Mouse (Mus musculus) lung, embryonic 16.5 days (tissue): ENCODE measurements around the gene Asxl1. TPM values are rescaled to one million over a fixed set of nuclear protein-coding genes. Genes with fewer than 3 reads are reported as not detected.

Experiments used
- ATAC-seq: fragments of 200-750 bp; cut with Nextera tagmentation; 2 replicates; pipeline ENCODE4 v1.8.0; 2017; ENCODE audit warnings: low read depth, mild to moderate bottlenecking, moderate library complexity
- H3K27ac ChIP-seq: fragments of 300-500 bp; sonication (generic); 2 replicates; pipeline ENCODE4 v1.5.1; 2014; ENCODE audit warnings: mild to moderate bottlenecking, control low read depth, low read length
- H3K27me3 ChIP-seq: fragments of 300-500 bp; sonication (generic); 2 replicates; pipeline ENCODE4 v1.6.1; 2014; ENCODE audit warnings: low read depth, low read length, mixed read lengths; ENCODE audit not compliant: control insufficient read depth, insufficient read depth
- H3K36me3 ChIP-seq: fragments of 300-500 bp; sonication (generic); 2 replicates; pipeline ENCODE4 v1.6.1; 2014; ENCODE audit warnings: low read length; ENCODE audit not compliant: control insufficient read depth, insufficient read depth
- H3K4me1 ChIP-seq: fragments of 300-500 bp; sonication (generic); replicated peaks from 2 replicates; pipeline ENCODE4 v1.6.1; 2014; ENCODE audit warnings: low read length, mixed read lengths; ENCODE audit not compliant: control insufficient read depth, insufficient read depth
- H3K4me2 ChIP-seq: fragments of 300-500 bp; sonication (generic); 2 replicates; pipeline ENCODE4 v1.6.1; 2014; ENCODE audit warnings: low read depth, low read length, control low read depth
- H3K4me3 ChIP-seq: fragments of 300-500 bp; sonication (generic); 2 replicates; pipeline ENCODE4 v1.5.1; 2014; ENCODE audit warnings: mild to moderate bottlenecking, low read length, control low read depth
- H3K9ac ChIP-seq: fragments of 300-500 bp; sonication (generic); 2 replicates; pipeline ENCODE4 v1.6.1; 2014; ENCODE audit warnings: low read length, control low read depth
- H3K9me3 ChIP-seq: fragments of 300-500 bp; sonication (generic); 2 replicates; pipeline ENCODE4 v1.6.1; 2016; ENCODE audit warnings: low read length; ENCODE audit not compliant: control insufficient read depth
- WGBS: fragments of 180-500 bp; shearing (Covaris S2); extraction: QIAGEN DNeasy Blood & Tissue Kit; methylation state at CpG from one replicate; pipeline ENCODE4 v1.1.7; 2014; 5-methylcytosine and 5-hydroxymethylcytosine counted together
- polyA plus RNA-seq: library from polyadenylated mRNA; unstranded; fragments of >200 nt; fragmentation: Nextera tagmentation; extraction: Ambion mirVana; gene quantifications from 2 replicates; pipeline ENCODE4 v1.2.1, GENCODE M21; 2015

Gene Asxl1
- polyA plus RNA-seq, 1 experiment from 2014 or later, result 9.6 TPM

GRCm38 (mm10) chr2:153426931-153427330 is 81.3 kb downstream of the Asxl1 start:
- Histone ChIP-seq H3K4me1 (peaks cover 47% of the 10 kb centered on the region), H3K9ac (no peak overlapping the region), H3K27me3 (no peaks in the 10 kb centered on the region), H3K36me3 (no peaks in the 10 kb centered on the region), H3K9me3 (no peaks in the 10 kb centered on the region), H3K4me3 (no peak overlapping the region), H3K4me2 (no peak overlapping the region), H3K27ac (peak overlapping the region; percentile 50)
- peak; percentile 27; the same call in 1 of the 2 replicates for ATAC-seq
- 9% methylated on average over 2 of the region's 2 CpGs for WGBS

GRCm38 (mm10) chr2:153428485-153428884 is 82.9 kb downstream of the Asxl1 start:
- 30% methylated on average over 2 of the region's 2 CpGs for WGBS
- no peak for ATAC-seq

DNA sequence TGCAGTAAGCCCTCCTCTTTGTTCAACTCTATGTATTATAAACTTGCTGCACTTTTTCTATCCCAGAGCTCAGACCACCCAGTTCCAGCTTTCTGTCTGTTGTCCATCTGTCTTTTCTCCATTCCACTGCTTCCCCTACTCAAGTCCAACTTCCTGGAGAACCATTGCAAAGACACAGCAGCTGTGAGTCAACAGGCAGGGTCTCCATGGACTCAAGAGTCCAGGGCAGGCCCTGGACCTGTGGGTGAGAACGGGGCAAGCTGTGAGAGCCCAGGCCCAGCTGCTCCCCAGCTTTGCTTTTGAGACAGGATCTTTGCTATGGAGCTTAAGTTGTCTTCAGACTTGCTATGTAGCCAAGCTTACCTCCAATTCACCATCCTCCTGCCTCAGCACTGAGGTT is 84.9 kb downstream of the Asxl1 start:
- 92% methylated on average over 1 of the region's 1 CpGs for WGBS
- H3K4me1 ChIP-seq, result peaks cover 61% of the 10 kb centered on the region
- 0 out of 2 replicates have a peak, but pooled peaks have one; percentile 6 for ATAC-seq

More at GRCm38 (mm10) chr2:153428485-153428884, 82.9 kb downstream of the Asxl1 start:
- Histone ChIP-seq H3K9ac (no peak overlapping the region), H3K9me3 (no peaks in the 10 kb centered on the region), H3K4me2 (no peak overlapping the region), H3K4me1 (peaks cover 52% of the 10 kb centered on the region), H3K27me3 (no peaks in the 10 kb centered on the region), H3K4me3 (no peak overlapping the region), H3K36me3 (no peaks in the 10 kb centered on the region), H3K27ac (peak overlapping the region; percentile 32)

DNA sequence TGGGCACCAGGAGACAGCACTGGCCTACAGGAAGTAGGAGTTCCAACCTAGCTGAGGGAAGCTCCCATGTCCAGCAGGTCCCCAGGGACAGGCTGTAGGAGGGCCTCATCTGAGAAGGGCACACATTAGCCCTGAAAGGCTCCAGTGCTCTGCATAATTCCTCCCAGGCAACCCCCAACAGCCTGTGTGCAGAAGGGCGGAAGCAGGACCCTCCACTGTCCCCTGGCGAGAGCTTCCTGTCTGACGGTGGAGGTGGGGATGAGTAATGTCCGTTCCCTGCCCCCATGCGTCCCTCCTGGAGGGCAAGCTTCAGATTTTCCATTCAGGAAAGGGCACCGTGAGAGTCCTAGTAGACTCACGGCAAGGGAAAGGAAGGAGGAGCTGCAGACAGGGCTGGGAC is 86.9 kb downstream of the Asxl1 start:
- peak; percentile 11 for ATAC-seq
- H3K27ac ChIP-seq, result peak overlapping the region; percentile 87
- H3K4me1 ChIP-seq, result peaks cover 66% of the 10 kb centered on the region
- no peaks in the 10 kb centered on the region for H3K36me3 ChIP-seq
- H3K27me3 ChIP-seq, result no peaks in the 10 kb centered on the region
- no peak overlapping the region for H3K4me3 ChIP-seq
- H3K4me2 ChIP-seq, result no peak overlapping the region
- 33% methylated on average over 7 of the region's 7 CpGs for WGBS
- no peak overlapping the region for H3K9ac ChIP-seq
- no peaks in the 10 kb centered on the region for H3K9me3 ChIP-seq

More for the DNA sequence above, 84.9 kb downstream of the Asxl1 start:
- Histone ChIP-seq H3K9ac (no peak overlapping the region), H3K36me3 (no peaks in the 10 kb centered on the region), H3K4me2 (no peak overlapping the region), H3K27me3 (no peaks in the 10 kb centered on the region), H3K4me3 (no peak overlapping the region), H3K27ac (peak overlapping the region; percentile 87; the same call in 1 of the 2 replicates), H3K9me3 (no peaks in the 10 kb centered on the region)

DNA sequence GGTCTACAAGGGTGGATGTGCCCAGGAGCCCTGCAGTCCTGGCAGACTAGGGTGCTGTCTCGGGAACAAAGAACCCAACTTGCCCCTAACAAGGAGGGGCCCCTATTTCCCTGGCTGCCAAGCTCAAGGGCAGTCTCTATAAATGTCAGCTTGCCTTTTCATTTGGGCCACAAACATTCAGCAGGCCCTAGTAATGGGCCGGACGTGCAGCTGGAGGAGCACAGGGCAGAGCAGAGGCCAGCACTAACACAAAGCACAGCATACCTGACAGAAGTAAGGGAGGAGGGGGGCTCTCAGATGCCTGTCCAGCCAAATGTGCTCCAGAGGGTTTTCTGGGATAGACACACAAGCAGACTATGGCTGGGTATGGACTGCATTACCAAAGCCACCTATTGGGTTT is 88.2 kb downstream of the Asxl1 start:
- no peak for ATAC-seq
- peaks cover 72% of the 10 kb centered on the region for H3K4me1 ChIP-seq
- no peaks in the 10 kb centered on the region for H3K9me3 ChIP-seq
- H3K9ac ChIP-seq, result 0 out of 2 replicates have a peak overlapping the region, but pooled peaks have one; percentile 5
- H3K4me2 ChIP-seq, result no peak overlapping the region
- no peaks in the 10 kb centered on the region for H3K36me3 ChIP-seq
- 58% methylated on average over 3 of the region's 3 CpGs for WGBS
- H3K4me3 ChIP-seq, result no peak overlapping the region
- H3K27me3 ChIP-seq, result no peaks in the 10 kb centered on the region
- peak overlapping the region; percentile 87 for H3K27ac ChIP-seq

DNA sequence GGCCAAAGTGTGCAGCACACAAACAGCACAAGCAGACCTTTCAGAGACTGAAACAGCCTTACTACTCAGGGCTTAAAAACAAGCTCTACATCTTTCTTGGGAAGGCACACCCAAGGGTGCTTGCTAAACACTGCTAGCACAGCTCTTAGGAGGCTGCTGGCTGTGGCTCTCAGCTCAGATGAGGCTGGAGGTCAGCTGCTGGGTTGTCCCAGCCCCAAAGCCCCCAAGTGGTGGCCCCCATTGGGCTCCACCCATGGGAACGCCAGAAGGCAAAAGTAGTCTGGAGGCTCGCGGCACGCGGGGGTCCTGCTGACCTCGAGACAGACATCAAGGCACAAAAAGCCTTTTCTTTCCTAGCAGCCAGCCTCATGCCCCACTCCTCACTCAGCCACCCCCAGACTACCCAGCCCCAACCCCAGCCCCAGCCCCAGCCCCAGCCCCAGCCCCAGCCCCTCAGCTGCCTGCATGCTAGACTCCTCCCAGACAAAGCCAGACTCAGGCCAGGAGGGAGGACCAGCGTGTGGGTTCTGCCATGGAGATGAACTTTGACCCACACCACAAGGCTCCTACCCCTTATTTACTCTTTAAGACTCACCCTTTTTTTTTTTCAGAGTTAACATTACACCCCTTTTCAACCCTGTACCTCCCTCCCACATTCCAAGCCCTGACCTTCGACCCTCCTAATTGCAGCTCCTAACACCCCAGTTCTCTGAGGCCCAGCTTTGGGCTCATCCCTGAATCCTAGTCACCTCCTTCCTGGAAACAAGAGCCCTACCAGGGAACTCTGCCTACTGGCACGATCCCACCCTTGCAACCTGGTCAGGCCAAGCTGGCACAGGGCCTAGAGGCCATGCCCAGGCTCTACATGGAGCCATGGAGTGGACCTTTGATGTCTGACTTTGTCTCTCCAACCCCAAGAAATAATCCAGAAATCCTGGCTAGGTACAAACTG is 89.5 kb downstream of the Asxl1 start:
- peaks cover 71% of the 10 kb centered on the region for H3K4me1 ChIP-seq
- H3K4me3 ChIP-seq, result no peak overlapping the region
- no peak for ATAC-seq
- 31% methylated on average over 9 of the region's 9 CpGs for WGBS
- H3K9ac ChIP-seq, result peak overlapping the region; percentile 16; the same call in 1 of the 2 replicates
- no peaks in the 10 kb centered on the region for H3K36me3 ChIP-seq
- no peaks in the 10 kb centered on the region for H3K27me3 ChIP-seq
- peak overlapping the region; percentile 96 for H3K27ac ChIP-seq
- no peak overlapping the region for H3K4me2 ChIP-seq
- H3K9me3 ChIP-seq, result no peaks in the 10 kb centered on the region

DNA sequence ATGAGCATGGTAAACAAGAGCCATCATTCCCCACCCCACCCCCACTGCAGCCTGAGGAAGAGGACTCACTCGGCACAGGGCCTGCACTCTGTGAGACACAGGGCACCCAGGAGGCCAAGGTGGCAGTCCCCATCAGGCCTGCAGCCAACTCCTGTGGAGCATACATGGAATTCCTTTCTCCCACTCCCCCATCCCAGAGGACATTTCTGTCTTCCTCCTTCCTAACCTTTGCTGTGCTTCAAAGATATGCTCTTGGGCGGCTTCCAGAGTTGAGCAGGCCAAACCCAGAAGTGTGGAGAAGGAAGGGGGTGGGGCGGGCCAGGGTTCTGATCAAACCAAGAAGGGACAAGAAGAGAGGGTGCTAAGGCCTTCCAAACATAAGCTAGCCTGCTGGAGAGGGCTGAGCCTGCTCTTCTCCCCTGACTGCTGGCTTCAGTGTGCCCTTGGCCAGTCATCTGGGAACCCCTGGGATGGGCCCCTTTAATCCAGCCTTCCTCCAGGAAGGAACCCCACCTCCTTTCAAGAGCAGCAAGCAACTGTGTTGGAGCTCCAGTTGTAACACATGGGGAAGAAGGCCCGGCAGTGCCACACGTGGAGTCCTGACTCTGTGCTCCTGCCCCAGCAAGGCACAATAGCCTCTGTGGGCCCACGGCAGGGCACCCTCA is 91.1 kb downstream of the Asxl1 start:
- WGBS, result 7% methylated on average over 6 of the region's 6 CpGs
- H3K4me3 ChIP-seq, result no peak overlapping the region
- H3K9me3 ChIP-seq, result no peaks in the 10 kb centered on the region
- H3K4me1 ChIP-seq, result peaks cover 85% of the 10 kb centered on the region
- no peaks in the 10 kb centered on the region for H3K36me3 ChIP-seq
- ATAC-seq, result peak; percentile 75
- peak overlapping the region; percentile 49 for H3K9ac ChIP-seq
- H3K4me2 ChIP-seq, result peak overlapping the region; percentile 39
- H3K27me3 ChIP-seq, result no peaks in the 10 kb centered on the region
- H3K27ac ChIP-seq, result peak overlapping the region; percentile 96

GRCm38 (mm10) chr2:153437306-153437659 is 91.7 kb downstream of the Asxl1 start:
- Histone ChIP-seq H3K27ac (peak overlapping the region; percentile 96), H3K9me3 (no peaks in the 10 kb centered on the region), H3K4me1 (peaks cover 87% of the 10 kb centered on the region), H3K9ac (peak overlapping the region; percentile 49), H3K4me2 (peak overlapping the region; percentile 39), H3K27me3 (no peaks in the 10 kb centered on the region), H3K4me3 (no peak overlapping the region), H3K36me3 (no peaks in the 10 kb centered on the region)
- WGBS, result 8% methylated on average over 2 of the region's 2 CpGs
- peak; percentile 60 for ATAC-seq

GRCm38 (mm10) chr2:153440755-153441154 is 95.1 kb downstream of the Asxl1 start:
- Histone ChIP-seq H3K27ac (peak overlapping the region; percentile 62), H3K4me3 (no peak overlapping the region), H3K9me3 (no peaks in the 10 kb centered on the region), H3K27me3 (no peaks in the 10 kb centered on the region), H3K4me1 (peaks cover 61% of the 10 kb centered on the region), H3K9ac (no peak overlapping the region; the same call in 1 of the 2 replicates), H3K36me3 (no peaks in the 10 kb centered on the region), H3K4me2 (peak overlapping the region; percentile 12; the same call in 1 of the 2 replicates)
- 53% methylated on average over 2 of the region's 2 CpGs for WGBS
- no peak for ATAC-seq
